Mouse (Mus musculus) limb, embryonic 11.5 days (tissue): ENCODE results near the gene Chd2. TPM values are rescaled to one million over a fixed set of nuclear protein-coding genes. Genes with fewer than 3 reads are reported as not detected.
"Not testable (repeated sequence)": the region's sequence is repeated elsewhere in the genome, so short reads cannot be mapped to it uniquely, and the experiment has no call there.

Source experiments
- ATAC-seq: fragments of 200-750 bp; cut with Nextera tagmentation; 2 replicates; pipeline ENCODE4 v1.8.0; 2017; ENCODE audit warnings: low read depth; ENCODE audit not compliant: insufficient number of reproducible peaks, low FRiP score, low TSS enrichment
- DNase-seq: peaks from one replicate; pipeline ENCODE4 v3.0.0-alpha.2; 2015; ENCODE audit warnings: low spot score
- H3K27ac ChIP-seq: fragments of 300-500 bp; sonication (generic); replicated peaks from 2 replicates; pipeline ENCODE4 v1.5.1; 2014; ENCODE audit warnings: low read depth, mild to moderate bottlenecking, low read length
- H3K27me3 ChIP-seq: fragments of 300-500 bp; sonication (generic); 2 replicates; pipeline ENCODE4 v1.6.1; 2014; ENCODE audit warnings: mild to moderate bottlenecking, low read length, mixed read lengths; ENCODE audit not compliant: control insufficient read depth, insufficient read depth
- H3K36me3 ChIP-seq: fragments of 300-500 bp; sonication (generic); 2 replicates; pipeline ENCODE4 v1.6.1; 2014; ENCODE audit warnings: mild to moderate bottlenecking, low read length, moderate library complexity, mixed read lengths; ENCODE audit not compliant: control insufficient read depth, insufficient read depth
- H3K4me1 ChIP-seq: fragments of 300-500 bp; sonication (generic); 2 replicates; pipeline ENCODE4 v1.6.1; 2014; ENCODE audit warnings: low read length, mixed read lengths; ENCODE audit not compliant: control insufficient read depth, insufficient read depth
- H3K4me2 ChIP-seq: fragments of 300-500 bp; sonication (generic); 2 replicates; pipeline ENCODE4 v1.6.1; 2014; ENCODE audit warnings: low read depth, mild to moderate bottlenecking, moderate library complexity; ENCODE audit not compliant: severe bottlenecking
- H3K4me3 ChIP-seq: fragments of 300-500 bp; sonication (generic); 2 replicates; pipeline ENCODE4 v1.5.1; 2014; ENCODE audit warnings: low read depth, low read length
- H3K9ac ChIP-seq: fragments of 300-500 bp; sonication (generic); 2 replicates; pipeline ENCODE4 v1.6.1; 2014; ENCODE audit warnings: mild to moderate bottlenecking, low read length
- H3K9me3 ChIP-seq: fragments of 300-500 bp; sonication (generic); 2 replicates; pipeline ENCODE4 v1.6.1; 2016; ENCODE audit warnings: low read length; ENCODE audit not compliant: control insufficient read depth
- WGBS: fragments of 180-500 bp; shearing (Covaris S2); extraction: QIAGEN DNeasy Blood & Tissue Kit; methylation state at CpG from one replicate; pipeline ENCODE4 v1.1.7; 2014; 5-methylcytosine and 5-hydroxymethylcytosine counted together
- polyA plus RNA-seq: library from polyadenylated mRNA; unstranded; fragments of >200 nt; fragmentation: Nextera tagmentation; extraction: Ambion mirVana; gene quantifications from 2 replicates; pipeline ENCODE4 v1.2.1, GENCODE M21; 2014

Gene Chd2
- polyA plus RNA-seq, 1 experiment from 2014 or later: 48.9 TPM

- not testable (repeated sequence) for DNase-seq, H3K27me3 ChIP-seq, H3K9ac ChIP-seq, H3K4me3 ChIP-seq, H3K9me3 ChIP-seq, ATAC-seq, H3K27ac ChIP-seq, H3K4me1 ChIP-seq, H3K4me2 ChIP-seq
- 93% methylated on average over 6 of the region's 6 CpGs for WGBS
- peaks cover 23% of the 10 kb centered on the region for H3K36me3 ChIP-seq
These were observed 23.2 kb downstream of the Chd2 start for GRCm38 (mm10) chr7:73518373-73518980.

GRCm38 (mm10) chr7:73517432-73518054 is 24.1 kb downstream of the Chd2 start:
- Histone ChIP-seq H3K27me3 (no peaks in the 10 kb centered on the region), H3K4me3 (no peak overlapping the region), H3K9ac (no peak overlapping the region), H3K4me2 (no peak overlapping the region), H3K27ac (peak overlapping the region; percentile 18; the same call in 1 of the 2 replicates), H3K4me1 (no peaks in the 10 kb centered on the region), H3K36me3 (peaks cover 23% of the 10 kb centered on the region), H3K9me3 (no peaks in the 10 kb centered on the region)
- ATAC-seq: no peak
- WGBS: 75% methylated on average over 1 of the region's 1 CpGs
- no peak for DNase-seq

- no peaks in the 10 kb centered on the region for H3K4me1 ChIP-seq
- H3K36me3 ChIP-seq: peaks cover 21% of the 10 kb centered on the region
- no peaks in the 10 kb centered on the region for H3K27me3 ChIP-seq
- H3K4me2 ChIP-seq: no peak overlapping the region
- no peak overlapping the region for H3K27ac ChIP-seq
- no peak for ATAC-seq
- H3K4me3 ChIP-seq: no peak overlapping the region
- 82% methylated on average over 5 of the region's 5 CpGs for WGBS
- DNase-seq: no peak
- no peak overlapping the region for H3K9ac ChIP-seq
- H3K9me3 ChIP-seq: no peaks in the 10 kb centered on the region
These were observed 24.8 kb downstream of the Chd2 start for GRCm38 (mm10) chr7:73516820-73517219.

GRCm38 (mm10) chr7:73514560-73514959 is 27.1 kb downstream of the Chd2 start:
- Histone ChIP-seq H3K27me3 (no peaks in the 10 kb centered on the region), H3K4me1 (no peaks in the 10 kb centered on the region), H3K9me3 (no peaks in the 10 kb centered on the region), H3K36me3 (peaks cover 27% of the 10 kb centered on the region), H3K9ac (no peak overlapping the region), H3K4me2 (no peak overlapping the region), H3K27ac (no peak overlapping the region), H3K4me3 (no peak overlapping the region)
- WGBS: 97% methylated on average over 4 of the region's 4 CpGs
- DNase-seq: no peak
- no peak for ATAC-seq

GRCm38 (mm10) chr7:73512422-73512821 is 29.2 kb downstream of the Chd2 start:
- no peak overlapping the region for H3K4me2 ChIP-seq
- no peaks in the 10 kb centered on the region for H3K4me1 ChIP-seq
- no peaks in the 10 kb centered on the region for H3K27me3 ChIP-seq
- DNase-seq (no peak), ATAC-seq (no peak)
- H3K9me3 ChIP-seq: no peaks in the 10 kb centered on the region
- WGBS: 89% methylated on average over 2 of the region's 2 CpGs
- H3K36me3 ChIP-seq: peaks cover 29% of the 10 kb centered on the region
- no peak overlapping the region for H3K27ac ChIP-seq
- no peak overlapping the region for H3K4me3 ChIP-seq
- no peak overlapping the region for H3K9ac ChIP-seq

GRCm38 (mm10) chr7:73508688-73509087 is 32.9 kb downstream of the Chd2 start:
- Histone ChIP-seq H3K9ac (no peak overlapping the region), H3K36me3 (peaks cover 23% of the 10 kb centered on the region), H3K27ac (no peak overlapping the region), H3K4me1 (no peaks in the 10 kb centered on the region), H3K4me2 (no peak overlapping the region), H3K4me3 (no peak overlapping the region), H3K27me3 (no peaks in the 10 kb centered on the region), H3K9me3 (no peaks in the 10 kb centered on the region)
- ATAC-seq (no peak), DNase-seq (no peak)
- 97% methylated on average over 2 of the region's 2 CpGs for WGBS

GRCm38 (mm10) chr7:73507491-73507890 is 34.1 kb downstream of the Chd2 start:
- Histone ChIP-seq H3K27me3 (no peaks in the 10 kb centered on the region), H3K4me3 (no peak overlapping the region), H3K9ac (no peak overlapping the region), H3K4me2 (no peak overlapping the region), H3K4me1 (no peaks in the 10 kb centered on the region), H3K9me3 (no peaks in the 10 kb centered on the region), H3K36me3 (peaks cover 23% of the 10 kb centered on the region), H3K27ac (no peak overlapping the region)
- WGBS: 96% methylated on average over 6 of the region's 6 CpGs
- DNase-seq (no peak), ATAC-seq (no peak)

GRCm38 (mm10) chr7:73506852-73507251 is 34.8 kb downstream of the Chd2 start:
- no peak for ATAC-seq
- Histone ChIP-seq H3K36me3 (peaks cover 26% of the 10 kb centered on the region), H3K9ac (no peak overlapping the region), H3K27me3 (no peaks in the 10 kb centered on the region), H3K27ac (no peak overlapping the region), H3K9me3 (no peaks in the 10 kb centered on the region), H3K4me1 (no peaks in the 10 kb centered on the region), H3K4me3 (no peak overlapping the region), H3K4me2 (no peak overlapping the region)
- 97% methylated on average over 1 of the region's 1 CpGs for WGBS
- no peak for DNase-seq

- H3K4me1 ChIP-seq: no peaks in the 10 kb centered on the region
- H3K9ac ChIP-seq: no peak overlapping the region
- DNase-seq (no peak), ATAC-seq (no peak)
- H3K27me3 ChIP-seq: no peaks in the 10 kb centered on the region
- H3K9me3 ChIP-seq: no peaks in the 10 kb centered on the region
- H3K4me2 ChIP-seq: no peak overlapping the region
- 95% methylated on average over 6 of the region's 6 CpGs for WGBS
- no peak overlapping the region for H3K27ac ChIP-seq
- peaks cover 28% of the 10 kb centered on the region for H3K36me3 ChIP-seq
- no peak overlapping the region for H3K4me3 ChIP-seq
These were observed 36.4 kb downstream of the Chd2 start for GRCm38 (mm10) chr7:73505266-73505665.
